Mouse (Mus musculus) v-Abl transformed pro-B cells (cell line): ENCODE measurements around the gene Tekt3.

Source experiments
- in situ Hi-C, 2 experiments: fragments of 400-800 bp; cut with MboI; formaldehyde crosslinking; loops; one replicate each; pipeline ENCODE4 v1.15.1; 2025; ENCODE audit not compliant: unreplicated experiment in 2 of 2

The Tekt3 gene

GRCm38 (mm10) chr11:63138739-63139138, 77.3 kb downstream of the Tekt3 start:
- in situ Hi-C loops: loop anchor here (5.0 to 25.0 kb wide), 4 partner anchors 226 to 526 kb away; no protein-coding TSS in a partner anchor

- in situ Hi-C loops: loop anchor here in 1 of 2 experiments (25.0 kb wide), 2 partner anchors 230 to 530 kb away; no protein-coding TSS in a partner anchor
Measured at GRCm38 (mm10) chr11:63142311-63142710, 80.9 kb downstream of the Tekt3 start.

- in situ Hi-C loops: loop anchor here in 1 of 2 experiments (25.0 kb wide), 2 partner anchors 231 to 531 kb away; no protein-coding TSS in a partner anchor
Measured at GRCm38 (mm10) chr11:63142816-63143215, 81.4 kb downstream of the Tekt3 start.

- in situ Hi-C loops: loop anchor here in 1 of 2 experiments (25.0 kb wide), 2 partner anchors 231 to 531 kb away; no protein-coding TSS in a partner anchor
Measured at GRCm38 (mm10) chr11:63143486-63143885, 82.0 kb downstream of the Tekt3 start.
